ENCODE assay signal across 30 mouse cellular contexts in the genomic region with DNA sequence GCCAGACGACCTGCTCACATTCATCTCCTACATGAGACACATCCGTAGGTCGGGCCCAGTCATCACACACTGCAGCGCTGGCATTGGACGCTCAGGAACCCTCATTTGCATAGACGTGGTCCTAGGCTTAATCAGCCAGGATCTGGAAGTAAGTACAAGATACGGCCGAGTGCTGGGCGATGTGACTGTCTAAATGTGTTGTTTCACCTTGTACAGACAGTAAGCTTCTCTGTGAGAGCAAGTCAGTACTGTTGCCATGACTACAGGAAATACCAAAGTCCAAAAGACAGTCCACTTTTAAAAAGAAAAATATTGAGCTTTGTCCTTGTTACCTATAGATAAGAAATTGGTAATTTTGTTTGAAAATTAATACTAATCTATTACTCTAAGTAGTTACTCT. TPM values are rescaled to one million over a fixed set of nuclear protein-coding genes. Genes with fewer than 3 reads are reported as not detected.
DNase-seq lines count a peak whose midpoint lies in the region; ATAC-seq and TF ChIP-seq lines count a peak whose summit lies in the region.
"Had no signal": no experiment of that assay in that cellular context is flagged by ENCODE, and none has a peak within 500 bp of the region (broad histone marks: within the 10 kb centered on the region; RNA-seq: fewer than 3 reads in every experiment).

No protein-coding gene starts in this region.

- peaks cover 10% of the 10 kb centered on the region; the same call in 1 of the 2 replicates for H3K4me1 ChIP-seq in liver, adult 2 months (ENCODE audit: control insufficient read depth, insufficient read depth, low read length)
- H3K4me1 ChIP-seq in liver, embryonic 12.5 days, result peaks cover 10% of the 10 kb centered on the region; the same call in 1 of the 2 replicates
- peaks cover 10% of the 10 kb centered on the region; the same call in 1 of the 2 replicates for H3K4me1 ChIP-seq in midbrain, embryonic 16.5 days (ENCODE audit: control insufficient read depth, insufficient read depth, low read length)
- H3K4me1 ChIP-seq in midbrain, embryonic 11.5 days (ENCODE audit: control insufficient read depth, insufficient read depth, low read length), result no peaks in the 10 kb centered on the region

- no peak overlapping the region for H3K4me3 ChIP-seq in liver, adult 2 months (ENCODE audit: insufficient read depth, low read depth, low read length)
- H3K4me3 ChIP-seq in liver, embryonic 12.5 days, result no peak overlapping the region
- H3K4me3 ChIP-seq in midbrain, embryonic 16.5 days (ENCODE audit: low read depth, low read length), result no peak overlapping the region
- no peak overlapping the region for H3K4me3 ChIP-seq in midbrain, embryonic 11.5 days (ENCODE audit: low read depth, low read length)
- H3K4me3 ChIP-seq: embryonic facial prominence, embryonic 15.5 days; erythroblast, embryonic 14.5 days; forebrain, embryonic 15.5 days; heart, adult 2 months; heart, embryonic 15.5 days; hindbrain, embryonic 15.5 days had no signal

- no peak overlapping the region for H3K4me2 ChIP-seq in liver, embryonic 12.5 days
- no peak overlapping the region for H3K4me2 ChIP-seq in midbrain, embryonic 16.5 days (ENCODE audit: low read length)
- no peak overlapping the region for H3K4me2 ChIP-seq in midbrain, embryonic 11.5 days
- H3K4me2 ChIP-seq: embryonic facial prominence, embryonic 15.5 days; forebrain, embryonic 15.5 days; heart, embryonic 11.5 days; heart, embryonic 15.5 days; hindbrain, embryonic 15.5 days had no signal

- no peak for TF ChIP-seq POLR2A in liver, adult 2 months (IDR thresholded peaks at IDR 0.05; ENCODE audit: extremely low read depth, insufficient read depth, low read length)

- H3K9ac ChIP-seq in liver, adult 2 months (ENCODE audit: low read depth, low read length), result no peak overlapping the region
- H3K9ac ChIP-seq in liver, embryonic 12.5 days, result no peak overlapping the region
- H3K9ac ChIP-seq in midbrain, embryonic 16.5 days (ENCODE audit: low read depth, low read length), result no peak overlapping the region
- H3K9ac ChIP-seq in midbrain, embryonic 11.5 days (ENCODE audit: low read length), result no peak overlapping the region
- H3K9ac ChIP-seq: embryonic facial prominence, embryonic 15.5 days; forebrain, embryonic 15.5 days; heart, embryonic 15.5 days; hindbrain, embryonic 15.5 days had no signal

- H3K27me3 ChIP-seq in liver, adult 2 months (ENCODE audit: control insufficient read depth, insufficient read depth, low read length), result no peaks in the 10 kb centered on the region
- no peaks in the 10 kb centered on the region for H3K27me3 ChIP-seq in liver, embryonic 12.5 days (replicated peaks)
- H3K27me3 ChIP-seq in midbrain, embryonic 16.5 days (ENCODE audit: control insufficient read depth, insufficient read depth, low read depth, low read length), result no peaks in the 10 kb centered on the region
- no peaks in the 10 kb centered on the region for H3K27me3 ChIP-seq in midbrain, embryonic 11.5 days (ENCODE audit: control insufficient read depth, insufficient read depth, low read length)
- H3K27me3 ChIP-seq: embryonic facial prominence, embryonic 15.5 days; forebrain, embryonic 15.5 days; heart, embryonic 15.5 days; hindbrain, embryonic 15.5 days had no signal

- no peaks in the 10 kb centered on the region for H3K79me2 ChIP-seq in liver, adult 2 months (ENCODE audit: control insufficient read depth, insufficient read depth, low read length)

- no peaks in the 10 kb centered on the region for H3K36me3 ChIP-seq in liver, adult 2 months (ENCODE audit: control insufficient read depth, insufficient read depth, low read length)
- no peaks in the 10 kb centered on the region for H3K36me3 ChIP-seq in liver, embryonic 12.5 days
- no peaks in the 10 kb centered on the region for H3K36me3 ChIP-seq in midbrain, embryonic 16.5 days (ENCODE audit: control insufficient read depth, insufficient read depth, low read length)
- H3K36me3 ChIP-seq in midbrain, embryonic 11.5 days (ENCODE audit: control insufficient read depth, insufficient read depth, low read length), result no peaks in the 10 kb centered on the region
- H3K36me3 ChIP-seq: forebrain, embryonic 15.5 days; heart, embryonic 15.5 days; hindbrain, embryonic 15.5 days had no signal

- no peaks in the 10 kb centered on the region for H3K9me3 ChIP-seq in liver, embryonic 12.5 days (replicated peaks)
- no peaks in the 10 kb centered on the region for H3K9me3 ChIP-seq in midbrain, embryonic 16.5 days (replicated peaks; ENCODE audit: control insufficient read depth, low read length, poor library complexity, severe bottlenecking)
- H3K9me3 ChIP-seq in midbrain, embryonic 11.5 days (ENCODE audit: control insufficient read depth, low read length), result no peaks in the 10 kb centered on the region
- H3K9me3 ChIP-seq: embryonic facial prominence, embryonic 15.5 days; forebrain, embryonic 15.5 days; heart, embryonic 15.5 days; hindbrain, embryonic 15.5 days had no signal

- peak; percentile 30 for DNase-seq in liver, adult 2 months (ENCODE audit: extremely low read depth, low read depth, low spot score)
- no peak for DNase-seq in midbrain, embryonic 11.5 days (ENCODE audit: low spot score, missing footprints)
- peak; percentile 12 for DNase-seq in brain, adult 2 months (ENCODE audit: low read depth, low spot score)
- no peak for DNase-seq in layer of hippocampus, adult 9-11 months
- DNase-seq: adrenal gland, adult 2 months; adrenal gland, postnatal 36 days; B cell, adult 2 months; cerebellum, adult 11 months; cerebellum, adult 8-10 months; cerebellum, postnatal 14 days; embryo, embryonic 11 days; gastrocnemius, postnatal 14 days; heart, adult 2 months; heart, postnatal 14 days had no signal

- whole genome bisulfite sequencing in liver, adult 2 months, result 77% methylated on average over 9 of the region's 9 CpGs
- 76% methylated on average over 9 of the region's 9 CpGs for WGBS in liver, embryonic 12.5 days (ENCODE audit: insufficient replicate concordance)
- WGBS in midbrain, embryonic 16.5 days, result 74% methylated on average over 9 of the region's 9 CpGs
- WGBS in midbrain, embryonic 11.5 days, result 90% methylated on average over 9 of the region's 9 CpGs

- no peak overlapping the region for H3K27ac ChIP-seq in liver, adult 2 months (replicated peaks; ENCODE audit: insufficient read depth, low read depth, low read length)
- no peak overlapping the region for H3K27ac ChIP-seq in liver, embryonic 12.5 days
- 0 out of 2 replicates have a peak overlapping the region, but pooled peaks have one; percentile 5 for H3K27ac ChIP-seq in midbrain, embryonic 16.5 days (ENCODE audit: low read length)
- H3K27ac ChIP-seq in midbrain, embryonic 11.5 days (ENCODE audit: low read depth, low read length), result no peak overlapping the region
- H3K27ac ChIP-seq: embryonic facial prominence, embryonic 15.5 days; forebrain, embryonic 15.5 days; heart, adult 2 months; heart, embryonic 15.5 days; hindbrain, embryonic 15.5 days had no signal

- TF ChIP-seq CTCF in liver, adult 2 months (IDR thresholded peaks at IDR 0.05; ENCODE audit: low read depth, low read length), result no peak

- ATAC-seq in liver, embryonic 12.5 days, result no peak
- peak; percentile 65; the same call in 1 of the 2 replicates for ATAC-seq in midbrain, embryonic 16.5 days
- no peak for ATAC-seq in midbrain, embryonic 11.5 days (ENCODE audit: low FRiP score)
- no peak for ATAC-seq in frontal cortex, adult (ENCODE audit: low TSS enrichment)
- ATAC-seq: activated CD4-positive, CD25-positive, alpha-beta regulatory T cell, adult 4 months; CD4-positive, CD25-positive, alpha-beta regulatory T cell, adult 4 months; forebrain, embryonic 15.5 days had no signal

RNA-seq across cellular contexts. Expression of a gene that starts 35.6 kb away (rescaled TPM):
- total RNA-seq in liver, adult 2 months (2014; rRNA removed), result 0.34 and 0.37 TPM in 2 replicates
- 0.06 TPM in 1 of 2 replicates, not detected in the other for polyA plus RNA-seq in liver, adult 2 months (2012; rRNA removed)
- not detected in 2 replicates for polyA plus RNA-seq in liver, embryonic 12.5 days (2016; fragmentation: Nextera tagmentation; extraction: Ambion mirVana)
- polyA plus RNA-seq in midbrain, embryonic 16.5 days (2015; fragmentation: Nextera tagmentation; extraction: Ambion mirVana), result 0.16 and 0.39 TPM in 2 replicates
- polyA plus RNA-seq in midbrain, embryonic 11.5 days (2014; fragmentation: Nextera tagmentation; extraction: Ambion mirVana), result 0.08 and 0.10 TPM in 2 replicates
- total RNA-seq: common myeloid progenitor, adult 5-6 weeks; hematopoietic stem cell, adult 5-6 weeks; MEL had no signal
- polyA plus RNA-seq: activated CD4-positive, CD25-positive, alpha-beta regulatory T cell, adult 4 months; CD4-positive, CD25-positive, alpha-beta regulatory T cell, adult 4 months; embryonic facial prominence, embryonic 11.5 days; forebrain, embryonic 11.5 days; forebrain, embryonic 15.5 days had no signal

Comparison
In these comparisons a context has a peak if more than half of its experiments do, and no peak if none do; other contexts are left out.
1. DNase-seq: peak in liver, adult 2 months (single experiment) and brain, adult 2 months (single experiment); none in midbrain, embryonic 11.5 days (single experiment) and layer of hippocampus, adult 9-11 months (single experiment).